Mouse (Mus musculus): ENCODE results near the gene Fam122c. TPM values are rescaled to one million over a fixed set of nuclear protein-coding genes. Genes with fewer than 3 reads are reported as not detected.
"Not testable (repeated sequence)": the region's sequence is repeated elsewhere in the genome, so short reads cannot be mapped to it uniquely, and the experiment has no call there.

Gene Fam122c
- polyA plus RNA-seq, 1 experiment from 2014 or later: not detected

DNA sequence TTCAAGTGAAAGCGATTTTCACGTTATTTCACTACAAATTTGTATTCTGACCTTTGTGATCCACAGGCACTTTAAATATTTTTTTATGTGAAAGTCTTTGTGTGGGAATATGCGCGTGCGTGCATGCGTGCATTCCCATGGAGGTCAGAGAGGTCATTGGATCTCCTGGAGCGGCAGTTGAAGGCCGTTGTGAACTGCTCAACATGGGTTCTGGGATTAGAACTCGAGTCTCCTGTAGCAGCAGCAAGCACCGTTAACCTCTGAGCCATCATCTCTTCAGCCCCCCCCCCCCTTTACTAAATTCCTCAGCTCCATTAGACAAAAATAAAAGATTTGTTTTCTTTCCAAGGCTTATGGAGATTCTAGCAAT is 3.2 kb upstream of the Fam122c start:
- WGBS (ENCODE audit: insufficient replicate concordance): 15% methylated on average over 10 of the region's 10 CpGs
- no peak overlapping the region for H3K27ac ChIP-seq (replicated peaks)

DNA sequence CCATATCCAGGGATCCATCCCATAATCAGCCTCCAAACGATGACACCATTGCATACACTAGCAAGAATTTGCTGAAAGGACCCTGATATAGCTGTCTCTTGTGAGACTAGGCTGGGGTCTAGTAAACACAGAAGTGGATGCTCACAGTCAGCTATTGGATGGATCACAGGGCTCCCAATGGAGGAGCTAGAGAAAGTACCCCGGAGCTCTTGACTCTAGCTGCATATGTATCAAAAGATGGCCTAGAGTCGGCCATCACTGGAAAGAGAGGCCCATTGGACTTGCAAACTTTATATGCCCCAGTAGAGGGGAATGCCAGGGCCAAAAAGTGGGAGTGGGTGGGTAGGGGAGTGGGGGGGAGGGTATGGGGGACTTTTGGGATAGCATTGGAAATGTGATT is 1.6 kb upstream of the Fam122c start:
- not testable (repeated sequence) for H3K4me1 ChIP-seq (replicated peaks); H3K27ac ChIP-seq (replicated peaks); H3K4me3 ChIP-seq (replicated peaks); H3K9me3 ChIP-seq (replicated peaks); H3K4me2 ChIP-seq; H3K36me3 ChIP-seq (replicated peaks); ATAC-seq (ENCODE audit: insufficient read depth); H3K9ac ChIP-seq; H3K27me3 ChIP-seq
- WGBS (ENCODE audit: insufficient replicate concordance): 56% methylated on average over 3 of the region's 3 CpGs

More for the DNA sequence above, 3.2 kb upstream of the Fam122c start:
- H3K4me2 ChIP-seq: peak overlapping the region; percentile 84
- H3K27me3 ChIP-seq: no peaks in the 10 kb centered on the region
- H3K4me1 ChIP-seq (replicated peaks): peaks cover 14% of the 10 kb centered on the region
- peak overlapping the region; percentile 75 for H3K4me3 ChIP-seq (replicated peaks)
- H3K9me3 ChIP-seq (replicated peaks): no peaks in the 10 kb centered on the region
- H3K36me3 ChIP-seq (replicated peaks): no peaks in the 10 kb centered on the region
- ATAC-seq (ENCODE audit: insufficient read depth): no peak
- no peak overlapping the region for H3K9ac ChIP-seq

DNA sequence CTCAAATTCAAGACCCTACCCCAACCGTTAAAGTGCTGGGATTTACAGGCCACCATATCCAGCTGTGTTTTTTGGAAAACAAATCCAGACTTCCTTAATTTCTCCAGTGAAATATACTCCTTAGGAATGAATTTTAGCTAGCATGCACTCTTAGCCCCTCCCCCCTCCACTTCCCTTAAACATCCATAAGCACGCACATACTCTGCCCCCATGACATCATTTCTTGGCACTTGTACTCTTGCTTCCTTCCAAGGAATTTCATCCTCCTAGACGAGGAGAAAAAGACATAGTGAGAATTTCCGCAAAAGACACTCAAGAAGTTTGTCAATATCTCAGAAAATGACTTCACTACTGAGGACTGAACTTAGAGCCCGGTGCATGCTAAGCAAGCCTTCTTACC is 14.7 kb downstream of the Fam122c start:
- Histone ChIP-seq H3K9me3 (replicated peaks) (no peaks in the 10 kb centered on the region), H3K4me1 (replicated peaks) (no peaks in the 10 kb centered on the region), H3K4me2 (no peak overlapping the region), H3K4me3 (replicated peaks) (no peak overlapping the region), H3K27ac (replicated peaks) (no peak overlapping the region), H3K9ac (no peak overlapping the region), H3K36me3 (replicated peaks) (no peaks in the 10 kb centered on the region), H3K27me3 (no peaks in the 10 kb centered on the region)
- 58% methylated on average over 5 of the region's 5 CpGs for WGBS (ENCODE audit: insufficient replicate concordance)
- ATAC-seq (ENCODE audit: insufficient read depth): no peak

DNA sequence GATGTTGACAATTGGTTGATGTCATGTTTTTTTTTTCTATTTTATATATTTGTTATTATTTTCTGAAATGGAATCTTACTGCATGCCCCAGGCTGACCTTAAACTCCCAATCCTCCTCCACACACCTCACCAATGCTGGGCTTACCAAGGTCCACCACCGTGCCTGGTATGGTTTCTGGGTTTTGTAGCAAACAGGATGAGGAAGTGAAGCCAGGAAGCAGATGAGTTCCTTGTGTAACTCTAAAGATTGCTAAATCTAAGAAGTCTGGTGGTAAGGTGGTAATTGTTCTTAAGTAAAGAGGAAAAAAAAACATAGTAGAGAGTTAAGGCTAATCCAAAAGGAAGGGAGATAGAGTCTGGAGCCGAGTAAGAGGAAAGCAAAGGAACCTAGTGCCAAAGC is 47.3 kb downstream of the Fam122c start:
- Histone ChIP-seq H3K9me3 (replicated peaks) (no peaks in the 10 kb centered on the region), H3K4me2 (no peak overlapping the region), H3K27ac (replicated peaks) (no peak overlapping the region), H3K27me3 (no peaks in the 10 kb centered on the region), H3K36me3 (replicated peaks) (no peaks in the 10 kb centered on the region), H3K4me1 (replicated peaks) (no peaks in the 10 kb centered on the region), H3K4me3 (replicated peaks) (no peak overlapping the region), H3K9ac (no peak overlapping the region)
- ATAC-seq (ENCODE audit: insufficient read depth): no peak
- 20% methylated on average over 2 of the region's 2 CpGs for WGBS (ENCODE audit: insufficient replicate concordance)

DNA sequence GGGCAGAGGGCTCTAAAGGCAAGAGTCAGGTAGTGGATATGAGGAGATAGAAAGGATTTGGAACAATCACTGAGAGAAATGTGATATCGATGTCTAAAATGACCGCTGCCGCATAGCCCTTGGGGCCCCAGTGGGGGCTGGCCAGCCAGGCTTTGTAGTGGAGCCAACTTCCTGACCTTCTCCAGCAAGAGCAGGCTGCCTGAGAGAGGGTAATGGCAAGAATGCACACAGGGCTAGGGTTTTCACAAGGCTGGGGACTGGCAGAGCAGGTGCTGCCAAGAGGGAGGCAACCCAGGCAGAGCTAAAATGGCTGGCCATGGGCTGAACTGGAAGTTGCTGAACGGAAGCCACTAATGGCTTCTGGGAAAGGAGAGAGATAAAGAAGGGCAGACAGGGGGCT is 47.9 kb downstream of the Fam122c start:
- no peak for ATAC-seq (ENCODE audit: insufficient read depth)
- 59% methylated on average over 4 of the region's 4 CpGs for WGBS (ENCODE audit: insufficient replicate concordance)
- no peaks in the 10 kb centered on the region for H3K36me3 ChIP-seq (replicated peaks)
- H3K9ac ChIP-seq: no peak overlapping the region
- H3K4me2 ChIP-seq: no peak overlapping the region
- no peaks in the 10 kb centered on the region for H3K4me1 ChIP-seq (replicated peaks)
- no peaks in the 10 kb centered on the region for H3K9me3 ChIP-seq (replicated peaks)
- no peak overlapping the region for H3K4me3 ChIP-seq (replicated peaks)
- H3K27me3 ChIP-seq: no peaks in the 10 kb centered on the region
- H3K27ac ChIP-seq (replicated peaks): no peak overlapping the region

DNA sequence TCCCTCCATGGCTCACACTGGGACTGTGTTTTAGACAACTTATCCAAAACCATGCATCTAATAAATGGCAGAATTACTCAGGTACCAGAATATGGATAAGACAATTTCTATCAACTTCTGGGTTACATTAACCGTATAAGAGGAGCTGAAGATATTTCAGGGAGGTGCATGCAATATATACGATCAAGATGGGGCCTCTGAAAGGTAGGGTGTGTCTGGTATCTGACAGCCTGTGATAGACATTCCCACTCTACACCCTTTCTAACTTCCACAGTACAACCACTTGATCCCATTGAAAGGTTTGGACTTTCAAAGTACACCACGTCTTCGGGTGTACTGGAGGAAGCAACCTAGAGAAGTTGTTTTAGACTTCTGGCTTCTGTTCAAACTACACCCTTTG is 57.2 kb downstream of the Fam122c start:
- ATAC-seq (ENCODE audit: insufficient read depth): no peak
- no peak overlapping the region for H3K27ac ChIP-seq (replicated peaks)
- H3K9me3 ChIP-seq (replicated peaks): no peaks in the 10 kb centered on the region
- H3K9ac ChIP-seq: no peak overlapping the region
- WGBS (ENCODE audit: insufficient replicate concordance): 64% methylated on average over 4 of the region's 4 CpGs
- no peaks in the 10 kb centered on the region for H3K36me3 ChIP-seq (replicated peaks)
- H3K4me3 ChIP-seq (replicated peaks): no peak overlapping the region
- peaks cover 3% of the 10 kb centered on the region; the same call in 1 of the 2 replicates for H3K4me1 ChIP-seq (replicated peaks)
- no peaks in the 10 kb centered on the region for H3K27me3 ChIP-seq
- no peak overlapping the region for H3K4me2 ChIP-seq

DNA sequence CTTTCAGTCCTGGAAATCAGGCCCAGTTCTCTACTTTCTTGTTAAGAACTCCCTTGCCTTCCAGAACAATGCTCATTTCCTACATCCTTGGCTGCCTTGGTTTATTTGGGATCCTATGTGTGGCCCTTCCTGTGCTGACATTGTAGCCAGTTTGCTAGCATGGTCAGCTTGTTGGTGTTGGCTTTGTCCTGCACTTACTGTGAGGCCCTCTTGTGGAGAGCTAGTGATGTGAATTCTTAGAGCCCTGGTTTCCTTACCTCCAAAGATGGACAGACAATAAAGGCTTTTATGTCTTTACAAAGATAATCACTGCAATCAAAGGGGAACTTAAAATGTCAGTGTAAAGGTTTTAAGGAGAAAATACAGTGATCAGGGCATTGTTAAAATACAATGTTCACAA is 64.1 kb downstream of the Fam122c start:
- H3K27ac ChIP-seq (replicated peaks): no peak overlapping the region
- no peaks in the 10 kb centered on the region for H3K4me1 ChIP-seq (replicated peaks)
- no peak for ATAC-seq (ENCODE audit: insufficient read depth)
- H3K4me3 ChIP-seq (replicated peaks): no peak overlapping the region
- no peaks in the 10 kb centered on the region for H3K9me3 ChIP-seq (replicated peaks)
- H3K4me2 ChIP-seq: no peak overlapping the region
- H3K36me3 ChIP-seq (replicated peaks): no peaks in the 10 kb centered on the region
- no peak overlapping the region for H3K9ac ChIP-seq
- H3K27me3 ChIP-seq: no peaks in the 10 kb centered on the region

DNA sequence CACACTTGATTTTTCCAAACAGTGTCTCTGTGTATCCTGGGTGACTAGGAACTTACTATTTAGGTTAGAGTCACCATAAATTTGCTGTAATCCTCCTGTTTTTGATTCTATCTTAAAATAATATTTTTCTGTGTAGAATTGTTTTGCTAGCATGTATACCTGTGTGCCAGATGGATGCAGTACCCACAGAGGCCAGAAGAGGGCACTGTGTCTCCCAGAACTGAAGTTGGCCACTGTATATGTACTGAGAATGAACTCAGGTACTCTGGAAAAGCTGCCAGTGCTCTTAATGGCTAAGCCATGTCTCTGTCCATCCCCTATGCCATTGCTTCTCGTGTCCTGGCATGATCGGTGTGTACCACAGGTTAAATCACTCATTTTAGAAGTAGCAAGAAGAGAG is 68.3 kb downstream of the Fam122c start:
- H3K9ac ChIP-seq: no peak overlapping the region
- H3K27me3 ChIP-seq: no peaks in the 10 kb centered on the region
- no peak overlapping the region for H3K27ac ChIP-seq (replicated peaks)
- 48% methylated on average over 2 of the region's 2 CpGs for WGBS (ENCODE audit: insufficient replicate concordance)
- no peak overlapping the region for H3K4me2 ChIP-seq
- no peak for ATAC-seq (ENCODE audit: insufficient read depth)
- no peaks in the 10 kb centered on the region for H3K4me1 ChIP-seq (replicated peaks)
- H3K9me3 ChIP-seq (replicated peaks): no peaks in the 10 kb centered on the region
- no peak overlapping the region for H3K4me3 ChIP-seq (replicated peaks)
- H3K36me3 ChIP-seq (replicated peaks): peaks cover 12% of the 10 kb centered on the region

DNA sequence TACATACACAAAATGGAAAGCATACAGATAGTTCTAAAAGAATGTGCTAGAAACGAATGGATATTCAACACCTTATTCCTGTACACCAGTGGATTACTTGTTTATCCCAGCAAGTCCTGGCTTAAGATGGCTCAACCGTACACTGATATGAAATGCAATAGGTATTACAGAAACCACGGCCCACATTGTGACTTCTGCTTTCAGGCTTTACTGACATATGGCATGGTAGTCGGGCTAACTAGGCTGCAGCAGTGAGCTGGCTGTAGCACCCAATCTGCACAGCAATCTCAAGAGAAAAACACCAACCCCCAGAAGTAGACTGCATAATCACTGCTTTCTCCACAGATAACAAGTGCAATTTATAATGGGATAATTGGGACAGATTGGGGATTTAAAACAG is 75.2 kb downstream of the Fam122c start:
- Histone ChIP-seq H3K36me3 (replicated peaks) (peaks cover 71% of the 10 kb centered on the region), H3K9me3 (replicated peaks) (no peaks in the 10 kb centered on the region), H3K27ac (replicated peaks) (no peak overlapping the region), H3K27me3 (no peaks in the 10 kb centered on the region), H3K4me1 (replicated peaks) (no peaks in the 10 kb centered on the region), H3K4me2 (no peak overlapping the region), H3K9ac (no peak overlapping the region), H3K4me3 (replicated peaks) (no peak overlapping the region)
- WGBS (ENCODE audit: insufficient replicate concordance): 68% methylated on average over 4 of the region's 4 CpGs
- no peak for ATAC-seq (ENCODE audit: insufficient read depth)

DNA sequence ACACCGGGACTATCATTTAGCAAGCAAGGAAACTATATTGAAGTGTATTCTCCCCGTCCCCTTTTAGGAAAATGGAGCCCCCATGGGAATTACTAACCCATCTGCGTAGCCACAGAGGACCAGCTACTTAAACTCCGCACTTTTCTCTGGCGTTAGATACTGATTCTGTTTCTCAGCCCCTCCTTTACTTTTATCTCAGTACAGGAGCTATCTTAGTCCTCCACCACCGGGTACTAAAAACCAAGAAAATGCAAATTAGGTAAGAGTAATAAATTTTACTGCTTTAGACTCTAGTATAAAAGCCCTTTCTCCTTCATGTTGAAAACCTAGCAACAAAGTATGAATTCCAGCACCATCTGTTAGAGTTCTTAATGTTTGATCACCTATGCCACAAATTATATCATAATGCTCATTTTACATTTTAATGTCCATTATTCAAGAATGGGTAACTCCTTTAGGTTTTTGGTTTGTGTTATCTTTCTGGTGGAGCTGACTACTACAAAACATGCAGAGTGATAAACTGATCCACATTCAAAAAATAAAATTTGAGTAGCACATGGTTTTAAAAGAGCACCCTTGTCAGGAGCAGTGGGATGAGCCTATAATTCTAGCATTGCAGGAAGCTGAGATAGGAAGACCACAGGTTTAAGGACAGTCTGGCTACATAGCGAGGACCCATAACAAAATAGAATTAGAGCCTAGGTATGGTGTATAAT is 91.6 kb downstream of the Fam122c start:
- no peaks in the 10 kb centered on the region for H3K36me3 ChIP-seq (replicated peaks)
- H3K27me3 ChIP-seq: no peaks in the 10 kb centered on the region
- peak overlapping the region; percentile 28; the same call in 1 of the 2 replicates for H3K4me3 ChIP-seq (replicated peaks)
- 0 out of 2 replicates have a peak, but pooled peaks have one; percentile 34 for ATAC-seq (ENCODE audit: insufficient read depth)
- peak overlapping the region; percentile 53; the same call in 1 of the 2 replicates for H3K27ac ChIP-seq (replicated peaks)
- H3K4me1 ChIP-seq (replicated peaks): peaks cover 43% of the 10 kb centered on the region
- H3K9me3 ChIP-seq (replicated peaks): no peaks in the 10 kb centered on the region
- H3K9ac ChIP-seq: no peak overlapping the region
- 26% methylated on average over 7 of the region's 7 CpGs for WGBS (ENCODE audit: insufficient replicate concordance)
- H3K4me2 ChIP-seq: peak overlapping the region; percentile 50

DNA sequence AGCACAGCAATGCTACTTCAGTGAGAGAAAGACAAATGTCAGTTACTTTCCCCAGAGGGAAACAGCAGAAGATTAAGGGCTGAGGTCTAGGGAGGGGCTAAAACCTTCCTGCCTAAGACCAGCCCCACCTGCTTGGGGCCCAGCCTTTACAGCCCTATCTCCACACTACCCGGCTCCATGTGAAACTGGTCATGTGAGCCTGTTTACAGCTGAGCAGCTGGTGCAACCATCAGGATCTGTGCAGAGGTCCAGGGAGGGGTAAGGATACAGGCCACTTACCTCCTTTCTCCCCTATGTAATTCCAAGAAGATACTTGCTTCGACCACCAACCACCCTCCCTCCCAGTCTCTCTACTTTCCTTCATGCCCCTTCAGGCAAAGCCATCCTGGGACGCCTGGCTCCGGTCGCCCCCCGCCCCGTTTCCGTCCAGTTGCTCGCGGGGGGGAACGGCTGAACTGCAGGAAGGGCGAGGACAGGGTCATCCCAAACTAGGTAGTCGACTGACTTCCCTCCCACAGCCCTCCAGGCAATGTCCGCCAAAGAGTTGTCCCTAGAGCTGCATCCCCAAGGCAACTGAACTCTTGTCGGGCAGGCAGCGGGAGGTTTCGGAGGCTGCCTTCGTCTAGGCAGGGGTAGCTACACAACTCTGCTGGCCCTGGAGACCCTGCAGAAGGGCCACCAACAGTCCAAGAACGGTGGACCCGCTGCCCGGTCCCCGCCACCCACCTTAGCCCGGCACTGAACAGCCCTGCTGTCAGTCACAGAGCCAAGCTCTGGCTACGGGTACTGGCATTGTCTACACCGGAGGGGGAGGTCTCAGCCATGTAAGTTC is 96.5 kb downstream of the Fam122c start:
- peaks cover 31% of the 10 kb centered on the region for H3K4me1 ChIP-seq (replicated peaks)
- no peaks in the 10 kb centered on the region for H3K27me3 ChIP-seq
- peak overlapping the region; percentile 88 for H3K27ac ChIP-seq (replicated peaks)
- peak; percentile 92 for ATAC-seq (ENCODE audit: insufficient read depth)
- H3K9me3 ChIP-seq (replicated peaks): no peaks in the 10 kb centered on the region
- H3K4me2 ChIP-seq: peak overlapping the region; percentile 68
- no peaks in the 10 kb centered on the region for H3K36me3 ChIP-seq (replicated peaks)
- H3K4me3 ChIP-seq (replicated peaks): peak overlapping the region; percentile 74
- H3K9ac ChIP-seq: peak overlapping the region; percentile 78
- 15% methylated on average over 25 of the region's 25 CpGs for WGBS (ENCODE audit: insufficient replicate concordance)
